Mouse (Mus musculus): ENCODE results near the gene Gm13290. TPM values are rescaled to one million over a fixed set of nuclear protein-coding genes. Genes with fewer than 3 reads are reported as not detected.
"Not testable (repeated sequence)": the region's sequence is repeated elsewhere in the genome, so short reads cannot be mapped to it uniquely, and the experiment has no call there.

Gm13290 gene
- polyA plus RNA-seq, 1 experiment from 2014 or later: 0.59 TPM

DNA sequence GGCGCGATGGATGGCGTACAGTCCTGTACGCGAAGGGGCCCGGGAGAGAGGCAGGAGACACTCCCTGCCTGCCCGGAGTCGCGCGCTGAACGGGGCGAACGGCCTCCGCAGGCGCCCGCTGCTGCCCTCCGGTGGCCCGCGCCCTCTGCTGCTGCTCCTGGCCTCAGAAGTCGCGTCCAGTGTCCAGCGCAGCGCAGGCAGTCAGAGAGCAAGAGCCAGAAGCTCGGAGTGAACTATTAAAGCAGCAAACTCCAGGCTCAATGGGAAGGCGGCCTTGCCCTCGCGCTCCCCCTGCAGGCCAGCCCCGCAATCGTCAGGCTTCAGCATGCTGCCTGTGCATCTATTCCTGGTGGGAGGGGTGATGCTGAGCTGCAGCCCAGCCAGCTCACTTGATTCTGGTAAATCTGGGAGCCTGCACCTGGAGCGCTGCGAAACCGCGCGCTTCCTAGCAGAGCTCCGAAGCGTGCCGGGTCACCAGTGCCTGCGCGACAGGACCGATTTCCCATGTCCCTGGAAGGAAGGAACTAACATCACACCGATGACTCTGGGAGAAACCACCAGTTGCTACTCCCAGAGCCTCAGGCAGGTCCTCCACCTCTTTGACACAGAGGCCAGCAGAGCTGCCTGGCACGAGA is 10.1 kb upstream of the Gm13290 start:
- H3K9me3 ChIP-seq (replicated peaks; ENCODE audit: control insufficient read depth, low read length); ATAC-seq (ENCODE audit: insufficient read depth, low FRiP score); H3K27me3 ChIP-seq (ENCODE audit: control insufficient read depth, insufficient read depth, low read length); H3K4me1 ChIP-seq (ENCODE audit: control insufficient read depth, insufficient read depth, low read length); H3K27ac ChIP-seq (ENCODE audit: low read length); H3K36me3 ChIP-seq (ENCODE audit: control insufficient read depth, insufficient read depth, low read length): not testable (repeated sequence)
- peak overlapping the region; percentile 64 for H3K9ac ChIP-seq (ENCODE audit: low read length)
- H3K4me3 ChIP-seq (replicated peaks; ENCODE audit: low read length): peak overlapping the region; percentile 40
- WGBS: 2% methylated on average over 30 of the region's 42 CpGs
- peak overlapping the region; percentile 43; the same call in 1 of the 2 replicates for H3K4me2 ChIP-seq (ENCODE audit: low read depth, low read length)

DNA sequence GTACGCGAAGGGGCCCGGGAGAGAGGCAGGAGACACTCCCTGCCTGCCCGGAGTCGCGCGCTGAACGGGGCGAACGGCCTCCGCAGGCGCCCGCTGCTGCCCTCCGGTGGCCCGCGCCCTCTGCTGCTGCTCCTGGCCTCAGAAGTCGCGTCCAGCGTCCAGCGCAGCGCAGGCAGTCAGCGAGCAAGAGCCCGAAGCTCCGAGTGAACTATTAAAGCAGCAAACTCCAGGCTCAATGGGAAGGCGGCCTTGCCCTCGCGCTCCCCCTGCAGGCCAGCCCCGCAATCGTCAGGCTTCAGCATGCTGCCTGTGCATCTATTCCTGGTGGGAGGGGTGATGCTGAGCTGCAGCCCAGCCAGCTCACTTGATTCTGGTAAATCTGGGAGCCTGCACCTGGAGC is 3.0 kb downstream of the Gm13290 start, which contains the start of gene Gm13289:
TSS of gene Gm13289 (plus strand) at position 301 of the 400 bp plus-strand sequence.
- not testable (repeated sequence) for H3K4me1 ChIP-seq (ENCODE audit: control insufficient read depth, insufficient read depth, low read length); H3K4me2 ChIP-seq (ENCODE audit: low read depth, low read length); H3K27me3 ChIP-seq (ENCODE audit: control insufficient read depth, insufficient read depth, low read length); H3K9me3 ChIP-seq (replicated peaks; ENCODE audit: control insufficient read depth, low read length); ATAC-seq (ENCODE audit: insufficient read depth, low FRiP score); H3K36me3 ChIP-seq (ENCODE audit: control insufficient read depth, insufficient read depth, low read length); H3K9ac ChIP-seq (ENCODE audit: low read length); H3K4me3 ChIP-seq (replicated peaks; ENCODE audit: low read length); H3K27ac ChIP-seq (ENCODE audit: low read length)
- WGBS: no CpG with 5 or more reads among the region's 29 CpGs

DNA sequence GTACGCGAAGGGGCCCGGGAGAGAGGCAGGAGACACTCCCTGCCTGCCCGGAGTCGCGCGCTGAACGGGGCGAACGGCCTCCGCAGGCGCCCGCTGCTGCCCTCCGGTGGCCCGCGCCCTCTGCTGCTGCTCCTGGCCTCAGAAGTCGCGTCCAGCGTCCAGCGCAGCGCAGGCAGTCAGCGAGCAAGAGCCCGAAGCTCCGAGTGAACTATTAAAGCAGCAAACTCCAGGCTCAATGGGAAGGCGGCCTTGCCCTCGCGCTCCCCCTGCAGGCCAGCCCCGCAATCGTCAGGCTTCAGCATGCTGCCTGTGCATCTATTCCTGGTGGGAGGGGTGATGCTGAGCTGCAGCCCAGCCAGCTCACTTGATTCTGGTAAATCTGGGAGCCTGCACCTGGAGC is 5.9 kb downstream of the Gm13290 start, which contains the start of gene Gm13272:
TSS of gene Gm13272 (plus strand) at position 301 of the 400 bp plus-strand sequence.
- not testable (repeated sequence) for H3K36me3 ChIP-seq (ENCODE audit: control insufficient read depth, insufficient read depth, low read length); H3K4me1 ChIP-seq (ENCODE audit: control insufficient read depth, insufficient read depth, low read length); H3K4me2 ChIP-seq (ENCODE audit: low read depth, low read length); H3K27me3 ChIP-seq (ENCODE audit: control insufficient read depth, insufficient read depth, low read length); ATAC-seq (ENCODE audit: insufficient read depth, low FRiP score); H3K9me3 ChIP-seq (replicated peaks; ENCODE audit: control insufficient read depth, low read length); H3K9ac ChIP-seq (ENCODE audit: low read length); H3K4me3 ChIP-seq (replicated peaks; ENCODE audit: low read length); H3K27ac ChIP-seq (ENCODE audit: low read length)
- WGBS: no CpG with 5 or more reads among the region's 29 CpGs

DNA sequence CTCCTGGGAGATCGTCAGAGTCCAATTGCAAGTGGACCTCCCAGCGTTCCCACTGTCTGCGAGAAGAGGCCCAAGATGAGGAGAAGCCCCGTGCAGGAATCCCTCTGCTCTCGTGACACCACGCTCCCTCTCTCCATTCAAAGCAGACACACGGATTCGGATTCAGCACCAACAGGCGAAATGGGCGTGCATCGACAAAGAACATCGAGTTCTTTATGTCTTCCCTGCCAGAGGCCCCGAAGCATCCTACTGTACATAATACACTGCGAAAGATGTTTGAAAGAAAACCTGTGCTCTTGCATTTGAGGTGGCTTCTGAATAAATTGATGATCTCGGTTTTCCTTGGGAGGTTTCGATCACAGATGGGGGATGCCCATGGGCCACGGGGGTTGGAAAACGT is 6.7 kb downstream of the Gm13290 start:
- H3K4me2 ChIP-seq (ENCODE audit: low read depth, low read length); H3K9me3 ChIP-seq (replicated peaks; ENCODE audit: control insufficient read depth, low read length); H3K27ac ChIP-seq (ENCODE audit: low read length); H3K4me3 ChIP-seq (replicated peaks; ENCODE audit: low read length); H3K36me3 ChIP-seq (ENCODE audit: control insufficient read depth, insufficient read depth, low read length); ATAC-seq (ENCODE audit: insufficient read depth, low FRiP score); H3K9ac ChIP-seq (ENCODE audit: low read length); H3K4me1 ChIP-seq (ENCODE audit: control insufficient read depth, insufficient read depth, low read length); H3K27me3 ChIP-seq (ENCODE audit: control insufficient read depth, insufficient read depth, low read length): not testable (repeated sequence)
- WGBS: 53% methylated on average over 14 of the region's 18 CpGs

DNA sequence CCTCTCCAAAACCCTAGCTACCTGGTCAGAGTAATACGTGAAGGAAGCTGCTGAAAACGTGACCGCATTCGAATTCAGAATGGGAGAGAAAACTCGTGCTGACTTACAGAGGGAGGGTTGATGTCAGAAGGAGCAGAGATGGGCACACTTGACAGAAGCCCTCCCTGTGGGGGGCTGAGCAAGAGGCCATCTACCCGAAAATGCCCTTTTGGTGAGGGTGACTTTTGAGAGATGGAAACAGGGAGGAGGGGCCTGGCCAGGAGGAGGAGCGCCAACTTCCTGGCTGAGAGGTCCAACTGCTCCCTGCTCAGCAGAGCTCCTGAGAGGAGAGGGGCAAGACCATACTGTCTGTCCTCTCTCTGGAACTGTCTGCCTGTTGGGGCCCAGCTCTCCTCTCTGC is 8.2 kb downstream of the Gm13290 start, which contains the start of gene Ifnz:
TSS of gene Ifnz (plus strand) at position 301 of the 400 bp plus-strand sequence.
- not testable (repeated sequence) for H3K36me3 ChIP-seq (ENCODE audit: control insufficient read depth, insufficient read depth, low read length); ATAC-seq (ENCODE audit: insufficient read depth, low FRiP score); H3K9me3 ChIP-seq (replicated peaks; ENCODE audit: control insufficient read depth, low read length); H3K27me3 ChIP-seq (ENCODE audit: control insufficient read depth, insufficient read depth, low read length); H3K4me1 ChIP-seq (ENCODE audit: control insufficient read depth, insufficient read depth, low read length); H3K9ac ChIP-seq (ENCODE audit: low read length); H3K27ac ChIP-seq (ENCODE audit: low read length)
- 9% methylated on average over 2 of the region's 7 CpGs for WGBS
- Histone ChIP-seq H3K4me2 (ENCODE audit: low read depth, low read length) (peak within 1 kb of the TSS; percentile 40), H3K4me3 (replicated peaks; ENCODE audit: low read length) (0 out of 2 replicates have a peak within 1 kb of the TSS, but pooled peaks have one; percentile 22)

DNA sequence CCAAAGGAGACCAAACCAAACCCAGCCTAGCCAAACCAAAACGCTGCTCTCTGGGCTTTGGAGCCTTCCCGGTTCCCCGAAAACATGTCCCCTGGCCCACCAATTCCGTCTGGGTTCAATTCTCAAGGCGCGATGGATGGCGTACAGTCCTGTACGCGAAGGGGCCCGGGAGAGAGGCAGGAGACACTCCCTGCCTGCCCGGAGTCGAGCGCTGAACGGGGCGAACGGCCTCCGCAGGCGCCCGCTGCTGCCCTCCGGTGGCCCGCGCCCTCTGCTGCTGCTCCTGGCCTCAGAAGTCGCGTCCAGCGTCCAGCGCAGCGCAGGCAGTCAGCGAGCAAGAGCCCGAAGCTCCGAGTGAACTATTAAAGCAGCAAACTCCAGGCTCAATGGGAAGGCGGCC is 8.7 kb downstream of the Gm13290 start:
- H3K4me1 ChIP-seq (ENCODE audit: control insufficient read depth, insufficient read depth, low read length); ATAC-seq (ENCODE audit: insufficient read depth, low FRiP score); H3K27me3 ChIP-seq (ENCODE audit: control insufficient read depth, insufficient read depth, low read length); H3K36me3 ChIP-seq (ENCODE audit: control insufficient read depth, insufficient read depth, low read length); H3K9ac ChIP-seq (ENCODE audit: low read length); H3K9me3 ChIP-seq (replicated peaks; ENCODE audit: control insufficient read depth, low read length); H3K27ac ChIP-seq (ENCODE audit: low read length): not testable (repeated sequence)
- Histone ChIP-seq H3K4me2 (ENCODE audit: low read depth, low read length) (peak overlapping the region; percentile 40), H3K4me3 (replicated peaks; ENCODE audit: low read length) (0 out of 2 replicates have a peak overlapping the region, but pooled peaks have one; percentile 22)
- 0% methylated on average over 3 of the region's 31 CpGs for WGBS

DNA sequence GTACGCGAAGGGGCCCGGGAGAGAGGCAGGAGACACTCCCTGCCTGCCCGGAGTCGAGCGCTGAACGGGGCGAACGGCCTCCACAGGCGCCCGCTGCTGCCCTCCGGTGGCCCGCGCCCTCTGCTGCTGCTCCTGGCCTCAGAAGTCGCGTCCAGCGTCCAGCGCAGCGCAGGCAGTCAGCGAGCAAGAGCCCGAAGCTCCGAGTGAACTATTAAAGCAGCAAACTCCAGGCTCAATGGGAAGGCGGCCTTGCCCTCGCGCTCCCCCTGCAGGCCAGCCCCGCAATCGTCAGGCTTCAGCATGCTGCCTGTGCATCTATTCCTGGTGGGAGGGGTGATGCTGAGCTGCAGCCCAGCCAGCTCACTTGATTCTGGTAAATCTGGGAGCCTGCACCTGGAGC is 11.8 kb downstream of the Gm13290 start, which contains the start of gene Gm13276:
TSS of gene Gm13276 (plus strand) at position 301 of the 400 bp plus-strand sequence.
- not testable (repeated sequence) for H3K9me3 ChIP-seq (replicated peaks; ENCODE audit: control insufficient read depth, low read length); H3K4me3 ChIP-seq (replicated peaks; ENCODE audit: low read length); H3K36me3 ChIP-seq (ENCODE audit: control insufficient read depth, insufficient read depth, low read length); H3K27ac ChIP-seq (ENCODE audit: low read length); H3K4me1 ChIP-seq (ENCODE audit: control insufficient read depth, insufficient read depth, low read length); H3K9ac ChIP-seq (ENCODE audit: low read length); H3K4me2 ChIP-seq (ENCODE audit: low read depth, low read length); H3K27me3 ChIP-seq (ENCODE audit: control insufficient read depth, insufficient read depth, low read length); ATAC-seq (ENCODE audit: insufficient read depth, low FRiP score)
- WGBS: no CpG with 5 or more reads among the region's 27 CpGs

DNA sequence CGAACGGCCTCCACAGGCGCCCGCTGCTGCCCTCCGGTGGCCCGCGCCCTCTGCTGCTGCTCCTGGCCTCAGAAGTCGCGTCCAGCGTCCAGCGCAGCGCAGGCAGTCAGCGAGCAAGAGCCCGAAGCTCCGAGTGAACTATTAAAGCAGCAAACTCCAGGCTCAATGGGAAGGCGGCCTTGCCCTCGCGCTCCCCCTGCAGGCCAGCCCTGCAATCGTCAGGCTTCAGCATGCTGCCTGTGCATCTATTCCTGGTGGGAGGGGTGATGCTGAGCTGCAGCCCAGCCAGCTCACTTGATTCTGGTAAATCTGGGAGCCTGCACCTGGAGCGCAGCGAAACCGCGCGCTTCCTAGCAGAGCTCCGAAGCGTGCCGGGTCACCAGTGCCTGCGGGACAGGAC is 14.8 kb downstream of the Gm13290 start, which contains the start of gene Gm13277:
TSS of gene Gm13277 (plus strand) at position 231 of the 400 bp plus-strand sequence.
- WGBS: 0% methylated on average over 3 of the region's 28 CpGs
- H3K4me3 ChIP-seq (replicated peaks; ENCODE audit: low read length); H3K4me1 ChIP-seq (ENCODE audit: control insufficient read depth, insufficient read depth, low read length); H3K4me2 ChIP-seq (ENCODE audit: low read depth, low read length); H3K27me3 ChIP-seq (ENCODE audit: control insufficient read depth, insufficient read depth, low read length); H3K36me3 ChIP-seq (ENCODE audit: control insufficient read depth, insufficient read depth, low read length); H3K27ac ChIP-seq (ENCODE audit: low read length); H3K9me3 ChIP-seq (replicated peaks; ENCODE audit: control insufficient read depth, low read length); ATAC-seq (ENCODE audit: insufficient read depth, low FRiP score); H3K9ac ChIP-seq (ENCODE audit: low read length): not testable (repeated sequence)

DNA sequence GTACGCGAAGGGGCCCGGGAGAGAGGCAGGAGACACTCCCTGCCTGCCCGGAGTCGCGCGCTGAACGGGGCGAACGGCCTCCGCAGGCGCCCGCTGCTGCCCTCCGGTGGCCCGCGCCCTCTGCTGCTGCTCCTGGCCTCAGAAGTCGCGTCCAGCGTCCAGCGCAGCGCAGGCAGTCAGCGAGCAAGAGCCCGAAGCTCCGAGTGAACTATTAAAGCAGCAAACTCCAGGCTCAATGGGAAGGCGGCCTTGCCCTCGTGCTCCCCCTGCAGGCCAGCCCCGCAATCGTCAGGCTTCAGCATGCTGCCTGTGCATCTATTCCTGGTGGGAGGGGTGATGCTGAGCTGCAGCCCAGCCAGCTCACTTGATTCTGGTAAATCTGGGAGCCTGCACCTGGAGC is 17.6 kb downstream of the Gm13290 start, which contains the start of gene Gm13278:
TSS of gene Gm13278 (plus strand) at position 301 of the 400 bp plus-strand sequence.
- not testable (repeated sequence) for H3K9ac ChIP-seq (ENCODE audit: low read length); H3K27ac ChIP-seq (ENCODE audit: low read length); ATAC-seq (ENCODE audit: insufficient read depth, low FRiP score); H3K9me3 ChIP-seq (replicated peaks; ENCODE audit: control insufficient read depth, low read length); H3K27me3 ChIP-seq (ENCODE audit: control insufficient read depth, insufficient read depth, low read length); H3K4me2 ChIP-seq (ENCODE audit: low read depth, low read length); H3K36me3 ChIP-seq (ENCODE audit: control insufficient read depth, insufficient read depth, low read length); H3K4me3 ChIP-seq (replicated peaks; ENCODE audit: low read length); H3K4me1 ChIP-seq (ENCODE audit: control insufficient read depth, insufficient read depth, low read length)
- whole genome bisulfite sequencing: no CpG with 5 or more reads among the region's 28 CpGs
